Mouse (Mus musculus) 3134 (cell line): ENCODE data around the gene Ano2.
A peak's percentile ranks its signal among the peaks of the same experiment; 100 is the strongest.

Source experiments
- DNase-seq: peaks from one replicate; pipeline ENCODE4 v3.0.0-alpha.2; 2011; ENCODE audit warnings: low spot score; ENCODE audit not compliant: insufficient read length; ENCODE audit errors: extremely low read depth

Gene Ano2

GRCm38 (mm10) chr6:125737511-125738285 lies 47.5 kb downstream of the Ano2 start:
- peak; percentile 17 for DNase-seq

- no peak for DNase-seq
These were observed 53.2 kb downstream of the Ano2 start for GRCm38 (mm10) chr6:125743203-125744100.

GRCm38 (mm10) chr6:125747322-125747930 lies 57.2 kb downstream of the Ano2 start:
- DNase-seq: peak; percentile 73

- DNase-seq: no peak
These were observed 58.4 kb downstream of the Ano2 start for GRCm38 (mm10) chr6:125748646-125749045.

- DNase-seq: no peak
These were observed 72.8 kb downstream of the Ano2 start for GRCm38 (mm10) chr6:125762851-125763519.

- DNase-seq: no peak
These were observed 83.0 kb downstream of the Ano2 start for GRCm38 (mm10) chr6:125773256-125773655.

GRCm38 (mm10) chr6:125776291-125776690 lies 86.1 kb downstream of the Ano2 start:
- no peak for DNase-seq

GRCm38 (mm10) chr6:125802954-125803353 lies 112.7 kb downstream of the Ano2 start:
- DNase-seq: no peak

GRCm38 (mm10) chr6:125803364-125804011 lies 113.3 kb downstream of the Ano2 start:
- DNase-seq: no peak

GRCm38 (mm10) chr6:125808996-125809649 lies 118.9 kb downstream of the Ano2 start:
- DNase-seq: no peak

GRCm38 (mm10) chr6:125811395-125811794 lies 121.2 kb downstream of the Ano2 start:
- DNase-seq: no peak

GRCm38 (mm10) chr6:125838121-125838520 lies 147.9 kb downstream of the Ano2 start:
- no peak for DNase-seq

- no peak for DNase-seq
These were observed 151.1 kb downstream of the Ano2 start for GRCm38 (mm10) chr6:125841284-125841683.

- no peak for DNase-seq
These were observed 161.0 kb downstream of the Ano2 start for GRCm38 (mm10) chr6:125851196-125851595.

GRCm38 (mm10) chr6:125858294-125858693 lies 168.1 kb downstream of the Ano2 start:
- no peak for DNase-seq

GRCm38 (mm10) chr6:125868516-125868915 lies 178.3 kb downstream of the Ano2 start:
- DNase-seq: no peak

GRCm38 (mm10) chr6:125871482-125871881 lies 181.3 kb downstream of the Ano2 start:
- no peak for DNase-seq

- DNase-seq: no peak
These were observed 184.5 kb downstream of the Ano2 start for GRCm38 (mm10) chr6:125874742-125875141.

- no peak for DNase-seq
These were observed 186.7 kb downstream of the Ano2 start for GRCm38 (mm10) chr6:125876884-125877283.

- DNase-seq: no peak
These were observed 188.5 kb downstream of the Ano2 start for GRCm38 (mm10) chr6:125878671-125879070.
